Mouse (Mus musculus): ENCODE data around the gene Crb2. TPM values are rescaled to one million over a fixed set of nuclear protein-coding genes. Genes with fewer than 3 reads are reported as not detected.

Gene Crb2
- polyA plus RNA-seq, 1 experiment from 2014 or later, result 6.3 TPM

DNA sequence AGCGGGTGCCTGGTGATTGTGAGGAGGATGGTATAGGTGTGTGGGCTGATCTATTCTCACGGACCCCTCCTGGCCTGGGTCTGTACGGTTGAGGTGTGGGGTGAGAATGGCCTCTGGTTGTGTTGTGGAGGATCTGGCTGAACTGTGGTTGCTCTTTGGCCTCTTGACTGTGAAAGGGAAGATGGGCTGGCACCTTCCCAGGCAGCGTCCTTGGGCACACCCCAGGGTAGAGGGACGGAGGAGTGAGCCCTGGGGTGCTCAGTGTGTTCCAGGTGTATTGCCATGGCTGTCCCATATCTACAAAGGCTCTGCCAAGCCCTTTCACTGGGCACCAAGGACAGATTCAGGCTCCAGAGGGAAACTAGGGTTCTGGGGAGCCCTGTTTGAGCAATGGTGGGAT is 13.0 kb downstream of the Crb2 start:
- peaks cover 4% of the 10 kb centered on the region; the same call in 1 of the 2 replicates for H3K4me1 ChIP-seq (replicated peaks; ENCODE audit: control insufficient read depth, insufficient read depth, low read length)
- no peak overlapping the region for H3K9ac ChIP-seq
- DNase-seq (ENCODE audit: low spot score) (no peak), ATAC-seq (ENCODE audit: low FRiP score) (no peak)
- WGBS, result 97% methylated on average over 5 of the region's 5 CpGs
- no peak overlapping the region for H3K27ac ChIP-seq
- no peak overlapping the region for H3K4me3 ChIP-seq (replicated peaks; ENCODE audit: low read length)
- no peaks in the 10 kb centered on the region for H3K9me3 ChIP-seq (ENCODE audit: control insufficient read depth, low read length)
- H3K27me3 ChIP-seq (ENCODE audit: control insufficient read depth, insufficient read depth, low read length), result peaks cover 5% of the 10 kb centered on the region
- no peak overlapping the region for H3K4me2 ChIP-seq (replicated peaks)
- no peaks in the 10 kb centered on the region for H3K36me3 ChIP-seq (replicated peaks; ENCODE audit: control insufficient read depth, insufficient read depth)

DNA sequence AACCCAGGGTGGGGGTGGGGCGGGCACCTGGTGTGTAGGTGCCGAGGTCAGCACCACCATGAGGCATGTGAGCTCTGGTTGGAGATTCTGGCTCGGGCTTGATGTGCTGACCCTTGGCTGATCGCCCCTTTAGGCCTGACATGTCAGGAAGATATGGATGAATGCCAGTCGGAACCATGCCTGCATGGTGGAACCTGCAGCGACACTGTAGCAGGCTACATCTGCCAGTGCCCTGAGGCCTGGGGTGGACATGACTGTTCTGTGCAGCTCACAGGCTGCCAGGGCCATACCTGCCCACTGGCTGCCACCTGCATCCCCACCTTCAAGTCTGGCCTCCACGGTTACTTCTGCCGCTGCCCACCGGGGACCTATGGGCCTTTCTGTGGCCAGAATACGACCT is 13.9 kb downstream of the Crb2 start:
- Histone ChIP-seq H3K4me3 (replicated peaks; ENCODE audit: low read length) (no peak overlapping the region), H3K4me1 (replicated peaks; ENCODE audit: control insufficient read depth, insufficient read depth, low read length) (peaks cover 4% of the 10 kb centered on the region; the same call in 1 of the 2 replicates), H3K9me3 (ENCODE audit: control insufficient read depth, low read length) (no peaks in the 10 kb centered on the region), H3K9ac (no peak overlapping the region), H3K27ac (no peak overlapping the region), H3K27me3 (ENCODE audit: control insufficient read depth, insufficient read depth, low read length) (peaks cover 5% of the 10 kb centered on the region), H3K4me2 (replicated peaks) (no peak overlapping the region), H3K36me3 (replicated peaks; ENCODE audit: control insufficient read depth, insufficient read depth) (no peaks in the 10 kb centered on the region)
- WGBS, result 86% methylated on average over 10 of the region's 10 CpGs
- DNase-seq (ENCODE audit: low spot score) (no peak), ATAC-seq (ENCODE audit: low FRiP score) (no peak)

DNA sequence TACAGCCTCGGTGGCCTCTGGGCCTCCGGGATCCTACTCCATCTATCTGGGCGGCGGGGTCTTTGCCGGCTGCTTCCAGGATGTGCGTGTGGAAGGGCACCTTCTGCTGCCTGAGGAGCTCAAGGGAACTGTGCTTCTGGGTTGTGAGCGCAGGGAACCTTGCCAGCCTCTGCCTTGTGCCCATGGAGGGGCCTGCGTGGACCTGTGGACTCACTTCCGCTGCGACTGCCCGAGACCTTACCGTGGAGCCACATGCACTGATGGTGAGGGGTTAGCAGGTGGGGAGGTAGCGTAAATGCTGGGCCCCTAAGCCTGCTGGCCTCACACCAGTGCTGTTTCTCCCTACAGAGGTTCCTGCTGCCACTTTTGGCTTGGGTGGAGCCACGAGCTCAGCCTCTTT is 14.7 kb downstream of the Crb2 start:
- Histone ChIP-seq H3K9me3 (ENCODE audit: control insufficient read depth, low read length) (no peaks in the 10 kb centered on the region), H3K27ac (no peak overlapping the region), H3K36me3 (replicated peaks; ENCODE audit: control insufficient read depth, insufficient read depth) (no peaks in the 10 kb centered on the region), H3K4me1 (replicated peaks; ENCODE audit: control insufficient read depth, insufficient read depth, low read length) (peaks cover 4% of the 10 kb centered on the region; the same call in 1 of the 2 replicates), H3K4me3 (replicated peaks; ENCODE audit: low read length) (no peak overlapping the region), H3K27me3 (ENCODE audit: control insufficient read depth, insufficient read depth, low read length) (peaks cover 5% of the 10 kb centered on the region), H3K4me2 (replicated peaks) (no peak overlapping the region), H3K9ac (no peak overlapping the region)
- 90% methylated on average over 14 of the region's 14 CpGs for WGBS
- no peak for DNase-seq (ENCODE audit: low spot score)
- ATAC-seq (ENCODE audit: low FRiP score), result no peak

DNA sequence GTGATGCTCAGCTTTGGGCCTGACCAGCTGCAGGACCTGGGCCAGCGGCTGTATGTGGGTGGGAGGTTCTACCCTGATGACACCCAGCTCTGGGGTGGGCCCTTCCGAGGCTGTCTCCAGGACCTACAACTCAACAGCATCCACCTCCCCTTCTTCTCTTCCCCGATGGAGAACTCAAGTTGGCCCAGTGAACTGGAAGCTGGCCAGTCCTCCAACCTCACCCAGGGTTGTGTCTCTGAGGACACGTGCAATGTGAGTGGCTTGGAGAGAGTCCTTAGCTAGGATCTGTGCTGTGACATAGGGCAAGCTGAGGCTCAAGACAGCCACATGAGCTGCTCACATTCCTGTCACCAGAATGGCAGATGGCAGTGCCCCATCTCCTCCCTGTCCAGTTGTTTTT is 15.3 kb downstream of the Crb2 start:
- H3K36me3 ChIP-seq (replicated peaks; ENCODE audit: control insufficient read depth, insufficient read depth), result no peaks in the 10 kb centered on the region
- H3K9ac ChIP-seq, result no peak overlapping the region
- H3K9me3 ChIP-seq (ENCODE audit: control insufficient read depth, low read length), result no peaks in the 10 kb centered on the region
- no peak overlapping the region for H3K27ac ChIP-seq
- H3K4me1 ChIP-seq (replicated peaks; ENCODE audit: control insufficient read depth, insufficient read depth, low read length), result peaks cover 4% of the 10 kb centered on the region; the same call in 1 of the 2 replicates
- H3K27me3 ChIP-seq (ENCODE audit: control insufficient read depth, insufficient read depth, low read length), result peaks cover 5% of the 10 kb centered on the region
- no peak for DNase-seq (ENCODE audit: low spot score)
- WGBS, result 97% methylated on average over 4 of the region's 4 CpGs
- no peak overlapping the region for H3K4me2 ChIP-seq (replicated peaks)
- no peak for ATAC-seq (ENCODE audit: low FRiP score)
- H3K4me3 ChIP-seq (replicated peaks; ENCODE audit: low read length), result no peak overlapping the region

DNA sequence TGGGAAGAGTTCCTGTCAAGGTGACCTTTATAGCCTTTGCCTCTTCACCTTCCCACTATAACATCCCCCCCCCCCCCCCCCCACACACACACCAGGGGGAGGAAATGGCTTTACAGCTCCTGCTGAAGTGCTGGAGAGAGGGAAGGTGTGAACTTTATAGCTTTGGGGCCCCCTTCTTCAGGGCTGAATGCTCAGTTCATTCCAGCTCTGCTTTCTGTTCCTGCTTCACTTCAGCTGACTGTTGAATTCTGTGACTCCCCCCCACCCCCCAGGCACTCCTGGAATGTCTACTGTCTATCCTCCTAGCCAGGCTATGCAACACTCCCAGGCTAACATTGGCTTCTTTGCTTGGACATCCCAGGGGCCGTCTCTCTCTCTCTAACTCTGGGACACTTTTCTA is 20.0 kb downstream of the Crb2 start:
- Histone ChIP-seq H3K4me3 (replicated peaks; ENCODE audit: low read length) (no peak overlapping the region), H3K4me2 (replicated peaks) (no peak overlapping the region), H3K9me3 (ENCODE audit: control insufficient read depth, low read length) (no peaks in the 10 kb centered on the region), H3K27me3 (ENCODE audit: control insufficient read depth, insufficient read depth, low read length) (peaks cover 5% of the 10 kb centered on the region), H3K36me3 (replicated peaks; ENCODE audit: control insufficient read depth, insufficient read depth) (peaks cover 12% of the 10 kb centered on the region; the same call in 1 of the 2 replicates), H3K9ac (no peak overlapping the region), H3K27ac (no peak overlapping the region), H3K4me1 (replicated peaks; ENCODE audit: control insufficient read depth, insufficient read depth, low read length) (no peaks in the 10 kb centered on the region)
- ATAC-seq (ENCODE audit: low FRiP score) (no peak), DNase-seq (ENCODE audit: low spot score) (no peak)
- 79% methylated on average over 1 of the region's 1 CpGs for WGBS

DNA sequence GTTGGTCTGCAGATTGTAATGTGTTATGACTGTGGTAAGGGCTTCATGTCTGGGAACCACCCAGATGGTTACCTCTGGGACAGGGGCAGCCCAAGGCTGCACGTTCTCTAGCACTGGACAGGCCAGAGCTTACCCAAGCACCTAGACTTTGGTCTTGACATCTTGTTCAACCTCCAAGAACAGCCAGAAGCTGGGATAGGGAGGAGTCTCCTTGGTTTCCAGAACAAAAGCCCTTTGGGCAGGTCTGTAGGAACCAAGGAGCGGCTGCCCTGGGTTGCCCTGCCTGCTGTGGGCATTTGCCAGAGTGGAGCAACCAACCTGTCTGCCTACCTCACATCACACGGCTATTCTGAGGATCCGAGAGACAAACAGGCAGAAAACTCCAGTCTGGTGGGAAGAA is 21.0 kb downstream of the Crb2 start:
- no peak overlapping the region for H3K9ac ChIP-seq
- H3K27me3 ChIP-seq (ENCODE audit: control insufficient read depth, insufficient read depth, low read length), result peaks cover 5% of the 10 kb centered on the region
- no peaks in the 10 kb centered on the region for H3K4me1 ChIP-seq (replicated peaks; ENCODE audit: control insufficient read depth, insufficient read depth, low read length)
- ATAC-seq (ENCODE audit: low FRiP score) (no peak), DNase-seq (ENCODE audit: low spot score) (no peak)
- H3K27ac ChIP-seq, result no peak overlapping the region
- no peaks in the 10 kb centered on the region for H3K9me3 ChIP-seq (ENCODE audit: control insufficient read depth, low read length)
- no peak overlapping the region for H3K4me2 ChIP-seq (replicated peaks)
- peaks cover 12% of the 10 kb centered on the region; the same call in 1 of the 2 replicates for H3K36me3 ChIP-seq (replicated peaks; ENCODE audit: control insufficient read depth, insufficient read depth)
- 95% methylated on average over 4 of the region's 4 CpGs for WGBS
- H3K4me3 ChIP-seq (replicated peaks; ENCODE audit: low read length), result no peak overlapping the region

DNA sequence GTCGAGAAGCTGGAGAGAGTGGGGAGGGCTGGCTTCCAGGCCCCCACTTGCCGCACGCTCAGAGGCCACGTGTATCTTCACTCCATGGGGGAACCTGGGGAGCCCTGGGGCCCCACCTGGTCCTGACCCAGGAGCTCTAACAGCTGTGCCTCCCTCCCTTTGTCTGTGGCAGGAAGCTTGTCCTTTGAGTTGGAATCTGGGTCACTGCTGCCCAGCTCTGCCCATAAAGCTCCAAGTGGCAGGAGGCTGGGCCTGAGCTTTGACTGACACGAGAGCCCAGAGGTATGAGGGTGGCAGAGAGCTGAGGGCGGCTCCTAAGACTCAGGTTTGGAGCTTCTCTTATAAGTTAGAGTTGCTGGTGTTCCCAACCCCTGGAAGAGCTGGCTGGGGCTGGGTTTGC is 23.1 kb downstream of the Crb2 start:
- no peak for DNase-seq (ENCODE audit: low spot score)
- 71% methylated on average over 6 of the region's 6 CpGs for WGBS
- H3K27me3 ChIP-seq (ENCODE audit: control insufficient read depth, insufficient read depth, low read length), result no peaks in the 10 kb centered on the region

DNA sequence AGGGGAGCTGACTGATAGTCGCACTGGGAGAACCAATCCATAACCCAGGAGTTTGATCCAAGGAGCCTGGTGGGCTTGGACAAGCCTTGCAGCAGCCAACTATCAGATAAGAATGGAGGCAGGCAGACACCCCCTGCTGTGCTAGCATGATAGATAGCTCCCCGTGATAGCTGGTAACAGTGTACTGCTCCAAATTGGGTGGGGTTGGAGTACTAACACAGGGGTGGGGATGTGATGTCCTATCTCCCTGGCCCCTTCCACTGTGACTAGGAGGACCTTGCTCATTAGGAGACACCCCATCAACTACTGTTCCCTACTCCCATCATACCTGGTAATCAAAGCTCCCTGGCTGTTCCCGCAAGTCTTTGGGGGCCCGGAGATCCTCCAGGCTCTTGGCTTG is 25.6 kb downstream of the Crb2 start:
- peaks cover 20% of the 10 kb centered on the region for H3K36me3 ChIP-seq (replicated peaks; ENCODE audit: control insufficient read depth, insufficient read depth)
- H3K4me3 ChIP-seq (replicated peaks; ENCODE audit: low read length), result no peak overlapping the region
- no peak overlapping the region for H3K9ac ChIP-seq
- no peaks in the 10 kb centered on the region for H3K9me3 ChIP-seq (ENCODE audit: control insufficient read depth, low read length)
- no peaks in the 10 kb centered on the region for H3K27me3 ChIP-seq (ENCODE audit: control insufficient read depth, insufficient read depth, low read length)
- WGBS, result 82% methylated on average over 4 of the region's 4 CpGs
- H3K4me1 ChIP-seq (replicated peaks; ENCODE audit: control insufficient read depth, insufficient read depth, low read length), result no peaks in the 10 kb centered on the region
- DNase-seq (ENCODE audit: low spot score) (no peak), ATAC-seq (ENCODE audit: low FRiP score) (no peak)
- H3K27ac ChIP-seq, result no peak overlapping the region
- no peak overlapping the region for H3K4me2 ChIP-seq (replicated peaks)

More for the DNA sequence above, 23.1 kb downstream of the Crb2 start:
- Histone ChIP-seq H3K36me3 (replicated peaks; ENCODE audit: control insufficient read depth, insufficient read depth) (peaks cover 12% of the 10 kb centered on the region; the same call in 1 of the 2 replicates), H3K4me2 (replicated peaks) (no peak overlapping the region), H3K27ac (no peak overlapping the region), H3K4me3 (replicated peaks; ENCODE audit: low read length) (no peak overlapping the region), H3K4me1 (replicated peaks; ENCODE audit: control insufficient read depth, insufficient read depth, low read length) (no peaks in the 10 kb centered on the region), H3K9me3 (ENCODE audit: control insufficient read depth, low read length) (no peaks in the 10 kb centered on the region), H3K9ac (no peak overlapping the region)
- no peak for ATAC-seq (ENCODE audit: low FRiP score)

DNA sequence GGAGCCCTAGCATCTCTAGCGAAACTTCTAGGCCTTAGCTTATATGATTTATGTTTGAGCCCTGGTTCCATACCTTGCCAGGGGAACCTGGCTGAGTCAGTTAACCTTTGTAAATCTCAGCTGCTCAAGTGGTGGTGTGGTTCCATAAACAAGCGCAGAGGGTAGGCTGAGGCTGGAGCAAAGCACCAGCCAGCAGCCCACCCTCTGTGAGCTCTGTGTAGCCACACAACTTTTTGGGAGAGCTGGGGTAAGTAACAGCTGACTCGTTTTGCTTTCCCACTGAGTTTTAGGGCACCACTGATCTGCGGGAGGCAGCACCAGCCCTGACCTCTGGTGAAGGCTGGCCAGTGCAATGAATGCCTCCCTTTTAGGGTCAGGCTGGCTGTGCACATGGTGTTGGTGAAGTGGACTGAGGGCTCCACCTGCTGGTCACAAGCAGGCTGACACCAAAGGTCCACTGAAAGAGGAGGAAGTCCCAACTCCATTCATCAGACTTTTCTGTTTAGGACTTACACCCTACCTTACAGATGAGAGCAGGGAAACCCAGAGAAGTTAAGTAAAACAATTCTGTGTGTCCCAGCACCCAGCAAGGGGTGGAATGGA is 26.7 kb downstream of the Crb2 start:
- H3K9me3 ChIP-seq (ENCODE audit: control insufficient read depth, low read length), result no peaks in the 10 kb centered on the region
- WGBS, result 46% methylated on average over 4 of the region's 4 CpGs
- no peak overlapping the region for H3K4me2 ChIP-seq (replicated peaks)
- no peak overlapping the region for H3K4me3 ChIP-seq (replicated peaks; ENCODE audit: low read length)
- no peaks in the 10 kb centered on the region for H3K4me1 ChIP-seq (replicated peaks; ENCODE audit: control insufficient read depth, insufficient read depth, low read length)
- no peak overlapping the region for H3K9ac ChIP-seq
- H3K36me3 ChIP-seq (replicated peaks; ENCODE audit: control insufficient read depth, insufficient read depth), result peaks cover 14% of the 10 kb centered on the region
- ATAC-seq (ENCODE audit: low FRiP score), result peak; percentile 68
- peak; percentile 79 for DNase-seq (ENCODE audit: low spot score)
- no peaks in the 10 kb centered on the region for H3K27me3 ChIP-seq (ENCODE audit: control insufficient read depth, insufficient read depth, low read length)
- H3K27ac ChIP-seq, result no peak overlapping the region

DNA sequence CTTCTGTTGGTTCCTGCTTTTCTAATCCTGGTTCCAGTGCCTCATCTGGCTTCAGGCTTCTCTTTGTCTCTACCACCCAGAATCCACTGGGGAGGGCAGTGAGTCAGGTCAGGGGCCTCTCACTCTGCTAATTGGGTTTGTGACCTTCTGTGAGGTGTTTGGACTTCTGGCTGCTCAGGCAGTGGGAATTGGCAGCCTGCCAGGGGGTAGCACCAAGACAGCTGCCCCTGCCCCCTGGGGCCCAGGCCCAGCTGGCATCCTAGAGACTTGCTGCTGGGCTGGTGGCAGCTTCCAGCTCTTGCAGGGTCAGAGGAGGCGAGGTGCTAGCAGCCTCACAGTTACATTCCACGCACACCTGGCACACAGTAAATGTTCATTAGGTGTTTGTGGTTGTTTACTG is 35.6 kb downstream of the Crb2 start:
- Histone ChIP-seq H3K9me3 (ENCODE audit: control insufficient read depth, low read length) (no peaks in the 10 kb centered on the region), H3K9ac (no peak overlapping the region), H3K4me3 (replicated peaks; ENCODE audit: low read length) (no peak overlapping the region), H3K4me1 (replicated peaks; ENCODE audit: control insufficient read depth, insufficient read depth, low read length) (0 out of 2 replicates have a peak, but pooled peaks cover 3% of the 10 kb centered on the region), H3K36me3 (replicated peaks; ENCODE audit: control insufficient read depth, insufficient read depth) (0 out of 2 replicates have a peak, but pooled peaks cover 2% of the 10 kb centered on the region), H3K27me3 (ENCODE audit: control insufficient read depth, insufficient read depth, low read length) (no peaks in the 10 kb centered on the region), H3K4me2 (replicated peaks) (no peak overlapping the region), H3K27ac (0 out of 2 replicates have a peak overlapping the region, but pooled peaks have one; percentile 7)
- no peak for DNase-seq (ENCODE audit: low spot score)
- 62% methylated on average over 2 of the region's 2 CpGs for whole genome bisulfite sequencing
- ATAC-seq (ENCODE audit: low FRiP score), result no peak

All from hindbrain, embryonic 14.5 days (tissue).